Mouse (Mus musculus) cerebellum, adult 11 months (tissue): Measurements from ENCODE around the gene Rpl23a.
"Not testable (repeated sequence)": the region's sequence is repeated elsewhere in the genome, so short reads cannot be mapped to it uniquely, and the experiment has no call there.

Experiments used
- DNase-seq: peaks from one replicate; pipeline ENCODE4 v3.0.0; 2022

Rpl23a gene

DNA sequence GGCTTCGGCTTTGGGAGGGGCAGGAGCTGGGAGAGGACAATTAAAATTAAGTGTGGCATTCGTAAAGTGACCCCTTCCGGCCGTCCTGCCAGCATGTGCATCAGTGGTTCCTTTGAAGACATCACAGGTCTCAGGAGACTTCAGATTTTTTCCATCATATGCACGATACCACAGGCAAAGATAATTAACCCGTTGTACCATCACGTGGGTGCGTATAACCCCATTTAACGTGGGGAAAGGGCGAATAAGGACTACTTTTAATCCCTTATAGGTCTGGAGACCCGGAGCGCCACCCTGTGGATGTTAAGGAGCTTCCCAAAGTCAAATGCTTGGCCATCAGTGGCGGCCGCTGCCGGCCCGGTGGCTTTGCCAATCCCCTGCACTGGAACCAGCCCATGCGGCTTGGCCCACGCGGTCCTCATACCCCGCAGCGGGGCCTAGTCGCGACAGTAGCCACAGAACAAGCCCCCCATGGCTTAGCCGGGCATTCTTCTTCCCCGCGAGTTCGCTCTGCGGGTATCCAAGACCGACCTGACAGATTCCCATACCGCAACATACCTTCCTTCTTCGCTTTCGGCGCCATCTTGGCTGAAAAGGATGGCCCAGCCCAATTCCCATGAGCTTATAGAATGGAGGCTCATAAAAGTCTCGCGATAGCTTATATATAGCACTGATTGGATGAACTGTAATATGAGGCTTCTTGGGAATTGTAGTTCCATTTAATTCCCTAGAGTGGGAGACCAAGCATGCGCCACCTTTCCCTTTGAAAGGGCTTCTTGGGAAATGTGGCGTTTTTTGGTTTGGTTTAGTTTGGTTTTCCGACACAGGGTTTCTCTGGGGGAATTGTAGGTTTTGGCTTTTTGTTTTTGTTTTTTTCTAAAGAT lies at the start of gene Rpl23a:
Gene Rpl23a (minus strand): TSS at position 624 of the 884 bp plus-strand sequence.
- DNase-seq, result peak; percentile 82

GRCm38 (mm10) chr11:78231518-78231917 lies 48.1 kb upstream of the Rpl23a start:
- DNase-seq, result no peak

DNA sequence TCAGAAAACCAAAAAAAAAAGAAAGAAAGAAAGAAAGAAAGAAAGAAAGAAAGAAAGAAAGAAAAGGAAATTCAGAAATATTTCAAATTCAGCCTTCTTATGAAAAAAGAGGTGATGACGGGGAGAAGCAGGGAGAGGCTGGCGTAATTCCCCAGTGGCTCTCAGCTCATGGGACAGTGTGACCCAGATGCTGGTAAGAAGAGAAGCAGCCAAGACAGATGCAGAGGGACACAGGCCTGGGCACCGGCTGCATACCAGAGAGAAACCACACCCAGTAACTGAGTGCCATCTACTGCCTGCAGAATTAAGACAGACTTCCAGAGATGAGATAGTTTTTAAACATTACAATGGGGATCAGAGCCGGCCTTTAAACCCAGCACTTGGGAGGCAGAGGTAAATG lies 40.2 kb upstream of the Rpl23a start:
- no peak for DNase-seq

GRCm38 (mm10) chr11:78215709-78216317 lies 32.4 kb upstream of the Rpl23a start:
- no peak for DNase-seq

DNA sequence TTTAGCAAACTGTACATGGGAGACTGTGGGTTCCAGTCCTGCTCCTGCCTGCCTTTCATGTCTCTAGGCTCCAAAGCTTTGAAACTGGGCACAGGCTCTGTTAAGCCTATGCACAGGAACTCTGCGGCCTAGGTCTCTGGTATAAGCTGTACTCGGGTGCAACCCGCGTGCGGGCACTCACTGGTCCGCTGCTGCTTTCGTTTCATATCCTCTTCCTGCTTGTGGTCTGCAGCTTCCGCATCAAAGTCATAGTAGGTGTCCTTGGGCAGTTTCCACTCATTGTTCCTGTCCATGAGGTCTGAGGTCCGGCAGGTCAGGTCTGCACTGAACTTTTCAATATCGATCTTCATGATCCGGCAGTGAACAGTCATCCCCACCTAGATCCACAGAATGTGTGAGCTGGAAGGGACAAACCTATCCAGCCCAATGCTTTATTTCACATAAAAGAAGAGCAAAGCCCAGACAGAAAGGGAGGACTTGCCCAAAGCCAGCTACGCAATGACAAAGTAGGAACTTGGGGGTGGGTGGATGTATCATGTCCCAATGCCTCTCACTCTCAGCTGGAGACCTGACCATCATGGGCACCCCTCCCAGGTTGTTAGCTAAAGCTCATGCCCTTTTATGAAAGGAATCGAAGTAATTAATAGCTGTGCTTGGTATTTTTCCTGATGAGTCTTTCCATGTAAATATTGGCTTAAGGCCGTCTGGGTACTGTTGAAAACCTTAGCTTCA lies 29.9 kb upstream of the Rpl23a start:
- no peak for DNase-seq

DNA sequence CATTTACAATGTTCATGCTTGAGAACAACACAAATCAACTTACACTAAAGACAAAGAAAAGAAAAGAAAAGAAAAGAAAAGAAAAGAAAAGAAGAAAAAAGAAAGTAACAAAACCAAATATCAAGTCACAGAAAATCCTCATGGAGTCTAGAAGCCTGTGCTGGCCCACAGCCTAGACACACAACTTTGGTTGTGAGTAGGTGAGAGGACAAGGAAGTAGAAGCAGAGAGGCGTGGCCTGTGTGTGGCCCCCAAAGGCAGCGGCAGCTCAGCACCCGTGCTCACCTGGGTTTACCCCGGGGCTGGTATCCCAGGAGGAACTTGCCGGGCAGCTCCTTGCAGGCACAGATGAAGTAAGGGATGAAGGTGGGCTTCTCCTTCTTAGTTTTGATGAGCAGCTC lies 28.1 kb upstream of the Rpl23a start:
- no peak for DNase-seq

DNA sequence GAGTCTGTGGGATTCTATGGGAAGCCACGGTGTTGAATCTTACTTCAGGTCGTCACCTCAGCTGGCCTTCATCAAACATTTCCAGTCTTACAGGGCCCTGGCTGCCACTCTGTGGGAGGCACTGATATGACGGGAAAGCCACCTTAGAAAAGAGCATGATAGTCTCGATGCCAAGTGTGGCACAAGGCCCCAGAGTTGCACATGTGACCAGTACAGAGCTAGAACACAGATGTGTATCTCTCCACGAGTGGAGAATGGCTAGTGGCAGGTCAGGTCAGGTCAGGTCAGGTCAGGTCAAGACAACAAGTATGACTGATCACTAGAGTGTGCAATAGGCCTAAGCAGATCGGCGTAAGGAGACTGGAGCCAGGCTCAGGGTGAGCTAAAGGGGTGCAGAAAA lies 27.2 kb upstream of the Rpl23a start:
- DNase-seq, result no peak

GRCm38 (mm10) chr11:78209886-78210285 lies 26.5 kb upstream of the Rpl23a start:
- DNase-seq, result no peak

GRCm38 (mm10) chr11:78207190-78207589 lies 23.8 kb upstream of the Rpl23a start:
- DNase-seq, result no peak

DNA sequence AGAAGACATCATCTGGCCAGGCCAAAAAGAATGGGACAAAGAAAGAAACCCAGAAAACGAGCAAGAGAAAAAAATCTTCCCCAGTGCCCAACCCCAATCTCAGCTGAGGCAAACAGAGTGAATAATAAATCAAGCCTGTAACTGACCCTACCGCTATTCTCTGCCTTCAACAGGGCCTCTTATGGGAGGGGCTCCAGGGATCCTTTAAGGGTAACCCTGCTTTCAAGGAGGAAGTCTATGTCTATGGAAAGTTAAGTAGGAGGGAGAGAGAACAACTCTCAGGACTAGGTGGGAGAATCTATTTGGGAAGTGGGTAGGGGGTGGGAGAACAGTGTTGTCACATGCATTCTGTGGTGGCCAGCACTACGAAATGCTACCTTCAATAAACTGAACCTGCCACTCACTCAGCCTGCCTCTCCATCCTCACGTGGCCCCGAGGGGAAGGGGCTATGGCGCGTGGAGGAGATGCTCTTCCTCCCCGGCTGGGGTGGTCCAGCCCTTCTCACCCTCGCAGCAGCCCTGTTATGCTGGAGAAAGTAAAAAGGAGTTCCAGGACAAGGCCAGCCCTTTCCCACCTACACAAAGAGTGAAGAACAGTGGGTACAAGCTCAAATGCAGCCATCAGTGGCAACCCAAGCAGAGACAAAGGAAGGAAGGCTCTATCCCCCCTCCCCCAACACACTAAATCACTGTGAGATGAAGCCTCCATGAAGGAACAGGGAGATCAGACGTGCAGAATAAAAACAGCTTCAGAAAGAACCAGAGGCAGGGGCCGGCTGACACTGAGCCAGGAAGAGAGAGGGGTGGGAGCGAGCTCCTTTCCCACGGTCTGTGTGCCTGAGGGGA lies 22.2 kb upstream of the Rpl23a start:
- DNase-seq, result no peak

GRCm38 (mm10) chr11:78204287-78204686 lies 20.9 kb upstream of the Rpl23a start:
- no peak for DNase-seq

GRCm38 (mm10) chr11:78202372-78202771 lies 19.0 kb upstream of the Rpl23a start:
- DNase-seq, result no peak

- no peak for DNase-seq
Measured at GRCm38 (mm10) chr11:78195101-78195863, 11.9 kb upstream of the Rpl23a start.

GRCm38 (mm10) chr11:78194411-78195100 lies 11.2 kb upstream of the Rpl23a start:
- no peak for DNase-seq

DNA sequence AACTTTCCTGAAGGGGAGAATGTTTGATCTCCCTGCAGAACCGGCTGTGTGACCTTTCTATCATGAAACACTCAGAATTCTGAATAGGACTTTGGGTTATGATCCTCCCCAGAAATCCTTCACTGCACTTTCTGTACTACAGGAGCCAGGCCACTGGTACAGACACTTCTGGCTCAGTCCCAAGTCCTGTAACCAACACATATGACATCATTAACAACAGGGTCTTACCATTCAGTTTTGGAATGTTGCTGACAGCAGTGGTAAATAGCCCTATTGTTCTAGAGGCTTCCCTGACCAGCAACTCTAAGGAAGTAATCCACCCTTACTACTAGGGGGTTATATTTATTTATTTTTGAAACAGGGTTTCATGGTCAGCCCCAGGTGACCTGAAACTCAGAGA lies 9.7 kb upstream of the Rpl23a start, which contains the start of gene Proca1:
Gene Proca1 (plus strand): TSS at position 280 of the 400 bp plus-strand sequence.
- no peak for DNase-seq

GRCm38 (mm10) chr11:78190041-78190440 lies 6.7 kb upstream of the Rpl23a start:
- DNase-seq, result no peak

- no peak for DNase-seq
Measured at GRCm38 (mm10) chr11:78189234-78190040, 6.1 kb upstream of the Rpl23a start.

GRCm38 (mm10) chr11:78188331-78189233 lies 5.2 kb upstream of the Rpl23a start, which contains the start of gene Rab34:
Gene Rab34 (plus strand): TSS chr11:78188430.
- DNase-seq, result no peak

DNA sequence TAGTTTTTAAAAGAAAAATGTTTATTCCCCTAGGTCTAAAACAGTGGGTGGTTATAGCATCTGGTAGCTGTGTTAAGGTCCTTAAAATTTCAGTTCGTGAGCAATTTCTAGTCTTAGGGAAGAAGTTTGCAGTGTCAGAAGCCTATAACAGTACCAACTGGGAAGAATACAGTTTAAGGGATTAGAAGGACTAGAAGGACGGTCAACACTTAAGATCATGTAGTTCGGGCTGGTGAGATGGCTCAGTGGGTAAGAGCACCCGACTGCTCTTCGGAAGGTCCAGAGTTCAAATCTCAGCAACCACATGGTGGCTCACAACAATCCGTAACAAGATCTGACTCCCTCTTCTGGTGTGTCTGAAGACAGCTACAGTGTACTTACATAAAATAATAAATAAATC lies 1.3 kb upstream of the Rpl23a start:
- not testable (repeated sequence) for DNase-seq
